Mouse (Mus musculus): ENCODE results near the gene Arrdc2. TPM values are rescaled to one million over a fixed set of nuclear protein-coding genes. Genes with fewer than 3 reads are reported as not detected.

Arrdc2 gene
- polyA plus RNA-seq, 1 experiment from 2014 or later: 2.4 TPM

- WGBS (ENCODE audit: insufficient replicate concordance): 87% methylated on average over 3 of the region's 3 CpGs
- H3K27ac ChIP-seq (ENCODE audit: low read depth, low read length): no peak overlapping the region
- no peaks in the 10 kb centered on the region for H3K36me3 ChIP-seq (ENCODE audit: control insufficient read depth, insufficient read depth, low read length)
- no peaks in the 10 kb centered on the region for H3K9me3 ChIP-seq (replicated peaks; ENCODE audit: control insufficient read depth, low read length)
- H3K4me3 ChIP-seq (ENCODE audit: low read depth, low read length): no peak overlapping the region
- H3K4me2 ChIP-seq: no peak overlapping the region
- ATAC-seq (replicated peaks; ENCODE audit: insufficient number of reproducible peaks, low FRiP score, low TSS enrichment): no peak
- H3K4me1 ChIP-seq (ENCODE audit: control insufficient read depth, insufficient read depth, low read length): no peaks in the 10 kb centered on the region
- H3K27me3 ChIP-seq (ENCODE audit: control insufficient read depth, insufficient read depth, low read length): peaks cover 21% of the 10 kb centered on the region
- no peak overlapping the region for H3K9ac ChIP-seq (ENCODE audit: low read depth, low read length)
Measured at GRCm38 (mm10) chr8:70849333-70849990, 9.9 kb upstream of the Arrdc2 start.

GRCm38 (mm10) chr8:70846371-70847154, 7.0 kb upstream of the Arrdc2 start:
- Histone ChIP-seq H3K4me3 (ENCODE audit: low read depth, low read length) (no peak overlapping the region), H3K4me2 (no peak overlapping the region), H3K9ac (ENCODE audit: low read depth, low read length) (no peak overlapping the region), H3K27me3 (ENCODE audit: control insufficient read depth, insufficient read depth, low read length) (peaks cover 33% of the 10 kb centered on the region), H3K27ac (ENCODE audit: low read depth, low read length) (no peak overlapping the region), H3K36me3 (ENCODE audit: control insufficient read depth, insufficient read depth, low read length) (no peaks in the 10 kb centered on the region), H3K4me1 (ENCODE audit: control insufficient read depth, insufficient read depth, low read length) (no peaks in the 10 kb centered on the region; the same call in 1 of the 2 replicates), H3K9me3 (replicated peaks; ENCODE audit: control insufficient read depth, low read length) (no peaks in the 10 kb centered on the region)
- WGBS (ENCODE audit: insufficient replicate concordance): 48% methylated on average over 15 of the region's 15 CpGs
- ATAC-seq (replicated peaks; ENCODE audit: insufficient number of reproducible peaks, low FRiP score, low TSS enrichment): no peak

GRCm38 (mm10) chr8:70845108-70845507, 5.6 kb upstream of the Arrdc2 start:
- 33% methylated on average over 5 of the region's 5 CpGs for WGBS (ENCODE audit: insufficient replicate concordance)
- Histone ChIP-seq H3K27me3 (ENCODE audit: control insufficient read depth, insufficient read depth, low read length) (peaks cover 31% of the 10 kb centered on the region), H3K4me2 (no peak overlapping the region), H3K27ac (ENCODE audit: low read depth, low read length) (no peak overlapping the region), H3K4me1 (ENCODE audit: control insufficient read depth, insufficient read depth, low read length) (no peaks in the 10 kb centered on the region; the same call in 1 of the 2 replicates), H3K36me3 (ENCODE audit: control insufficient read depth, insufficient read depth, low read length) (no peaks in the 10 kb centered on the region), H3K9me3 (replicated peaks; ENCODE audit: control insufficient read depth, low read length) (no peaks in the 10 kb centered on the region), H3K4me3 (ENCODE audit: low read depth, low read length) (no peak overlapping the region), H3K9ac (ENCODE audit: low read depth, low read length) (no peak overlapping the region)
- ATAC-seq (replicated peaks; ENCODE audit: insufficient number of reproducible peaks, low FRiP score, low TSS enrichment): no peak

GRCm38 (mm10) chr8:70844523-70844922, 5.0 kb upstream of the Arrdc2 start:
- Histone ChIP-seq H3K9ac (ENCODE audit: low read depth, low read length) (peak overlapping the region; percentile 60), H3K27ac (ENCODE audit: low read depth, low read length) (peak overlapping the region; percentile 76; the same call in 1 of the 2 replicates), H3K4me2 (no peak overlapping the region), H3K27me3 (ENCODE audit: control insufficient read depth, insufficient read depth, low read length) (peaks cover 30% of the 10 kb centered on the region), H3K9me3 (replicated peaks; ENCODE audit: control insufficient read depth, low read length) (no peaks in the 10 kb centered on the region), H3K4me1 (ENCODE audit: control insufficient read depth, insufficient read depth, low read length) (no peaks in the 10 kb centered on the region; the same call in 1 of the 2 replicates), H3K4me3 (ENCODE audit: low read depth, low read length) (no peak overlapping the region), H3K36me3 (ENCODE audit: control insufficient read depth, insufficient read depth, low read length) (no peaks in the 10 kb centered on the region)
- WGBS (ENCODE audit: insufficient replicate concordance): 2% methylated on average over 6 of the region's 6 CpGs
- ATAC-seq (replicated peaks; ENCODE audit: insufficient number of reproducible peaks, low FRiP score, low TSS enrichment): no peak

GRCm38 (mm10) chr8:70843941-70844340, 4.4 kb upstream of the Arrdc2 start:
- Histone ChIP-seq H3K4me3 (ENCODE audit: low read depth, low read length) (no peak overlapping the region), H3K27me3 (ENCODE audit: control insufficient read depth, insufficient read depth, low read length) (peaks cover 30% of the 10 kb centered on the region), H3K9me3 (replicated peaks; ENCODE audit: control insufficient read depth, low read length) (no peaks in the 10 kb centered on the region), H3K9ac (ENCODE audit: low read depth, low read length) (peak overlapping the region; percentile 60), H3K4me2 (no peak overlapping the region), H3K27ac (ENCODE audit: low read depth, low read length) (peak overlapping the region; percentile 76), H3K36me3 (ENCODE audit: control insufficient read depth, insufficient read depth, low read length) (no peaks in the 10 kb centered on the region), H3K4me1 (ENCODE audit: control insufficient read depth, insufficient read depth, low read length) (no peaks in the 10 kb centered on the region; the same call in 1 of the 2 replicates)
- WGBS (ENCODE audit: insufficient replicate concordance): 78% methylated on average over 8 of the region's 8 CpGs
- ATAC-seq (replicated peaks; ENCODE audit: insufficient number of reproducible peaks, low FRiP score, low TSS enrichment): no peak

DNA sequence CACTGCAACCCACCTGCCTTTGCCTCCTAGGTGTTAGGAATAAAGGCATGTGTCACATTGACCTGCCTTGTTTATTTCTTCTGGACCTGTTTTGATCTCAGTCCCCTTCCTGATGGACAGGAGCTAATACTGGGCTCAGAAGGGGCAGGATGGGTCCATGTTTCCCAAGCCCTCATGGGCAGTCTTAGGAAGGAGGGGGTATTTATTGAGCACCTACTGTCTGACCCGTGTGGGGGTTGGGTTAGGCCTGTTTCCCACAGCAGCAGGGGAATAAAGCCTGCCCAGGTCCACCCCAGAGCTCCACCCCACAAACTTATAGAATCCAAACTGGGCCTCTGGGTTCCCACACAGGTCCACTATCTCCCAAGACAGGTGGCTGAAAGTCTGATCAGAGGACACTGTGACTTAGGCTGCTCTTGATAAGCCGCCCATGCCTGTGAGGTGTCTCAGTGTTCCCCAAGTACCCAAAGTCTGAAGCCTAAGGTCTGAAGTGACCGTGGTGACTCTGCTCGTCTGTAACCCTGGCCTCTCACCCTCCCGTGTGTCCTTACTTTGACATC, 3.8 kb upstream of the Arrdc2 start:
- Histone ChIP-seq H3K9ac (ENCODE audit: low read depth, low read length) (peak overlapping the region; percentile 54; the same call in 1 of the 2 replicates), H3K36me3 (ENCODE audit: control insufficient read depth, insufficient read depth, low read length) (no peaks in the 10 kb centered on the region), H3K4me2 (peak overlapping the region; percentile 49), H3K4me3 (ENCODE audit: low read depth, low read length) (no peak overlapping the region), H3K27ac (ENCODE audit: low read depth, low read length) (peak overlapping the region; percentile 76), H3K4me1 (ENCODE audit: control insufficient read depth, insufficient read depth, low read length) (peaks cover 4% of the 10 kb centered on the region), H3K9me3 (replicated peaks; ENCODE audit: control insufficient read depth, low read length) (no peaks in the 10 kb centered on the region), H3K27me3 (ENCODE audit: control insufficient read depth, insufficient read depth, low read length) (peaks cover 26% of the 10 kb centered on the region)
- ATAC-seq (replicated peaks; ENCODE audit: insufficient number of reproducible peaks, low FRiP score, low TSS enrichment): peak; percentile 9; the same call in 1 of the 2 replicates
- WGBS (ENCODE audit: insufficient replicate concordance): 76% methylated on average over 5 of the region's 5 CpGs

DNA sequence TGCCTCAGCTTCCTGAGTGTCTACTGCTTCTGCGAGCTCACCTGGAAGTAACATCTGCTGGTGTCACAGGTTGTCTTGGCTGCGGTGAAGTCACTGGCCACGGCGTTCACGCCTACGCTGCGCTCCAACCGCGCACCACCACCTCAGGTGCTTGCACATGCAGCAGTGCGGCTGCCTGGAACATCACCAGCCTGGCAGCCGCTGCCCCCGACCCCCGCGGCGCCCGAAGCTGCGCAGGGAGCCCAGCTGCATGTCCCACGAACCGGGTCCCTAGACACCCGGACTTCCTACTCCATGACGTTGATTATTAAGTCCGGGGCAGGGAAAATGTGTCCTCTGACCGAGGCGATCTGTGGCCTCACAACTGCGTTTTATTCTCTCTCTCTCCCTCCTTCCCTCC, 3.0 kb upstream of the Arrdc2 start:
- H3K27ac ChIP-seq (ENCODE audit: low read depth, low read length): peak overlapping the region; percentile 76; the same call in 1 of the 2 replicates
- H3K4me1 ChIP-seq (ENCODE audit: control insufficient read depth, insufficient read depth, low read length): peaks cover 4% of the 10 kb centered on the region
- peak overlapping the region; percentile 22 for H3K9ac ChIP-seq (ENCODE audit: low read depth, low read length)
- ATAC-seq (replicated peaks; ENCODE audit: insufficient number of reproducible peaks, low FRiP score, low TSS enrichment): no peak
- H3K4me2 ChIP-seq: peak overlapping the region; percentile 49
- peaks cover 25% of the 10 kb centered on the region for H3K27me3 ChIP-seq (ENCODE audit: control insufficient read depth, insufficient read depth, low read length)
- H3K4me3 ChIP-seq (ENCODE audit: low read depth, low read length): no peak overlapping the region
- H3K36me3 ChIP-seq (ENCODE audit: control insufficient read depth, insufficient read depth, low read length): no peaks in the 10 kb centered on the region
- H3K9me3 ChIP-seq (replicated peaks; ENCODE audit: control insufficient read depth, low read length): no peaks in the 10 kb centered on the region
- WGBS (ENCODE audit: insufficient replicate concordance): 62% methylated on average over 25 of the region's 25 CpGs

GRCm38 (mm10) chr8:70841147-70842072, 1.9 kb upstream of the Arrdc2 start:
- no peak for ATAC-seq (replicated peaks; ENCODE audit: insufficient number of reproducible peaks, low FRiP score, low TSS enrichment)
- Histone ChIP-seq H3K4me3 (ENCODE audit: low read depth, low read length) (peak overlapping the region; percentile 25), H3K27ac (ENCODE audit: low read depth, low read length) (peak overlapping the region; percentile 76), H3K4me1 (ENCODE audit: control insufficient read depth, insufficient read depth, low read length) (peaks cover 4% of the 10 kb centered on the region), H3K9ac (ENCODE audit: low read depth, low read length) (peak overlapping the region; percentile 59), H3K27me3 (ENCODE audit: control insufficient read depth, insufficient read depth, low read length) (peaks cover 21% of the 10 kb centered on the region), H3K9me3 (replicated peaks; ENCODE audit: control insufficient read depth, low read length) (no peaks in the 10 kb centered on the region), H3K36me3 (ENCODE audit: control insufficient read depth, insufficient read depth, low read length) (no peaks in the 10 kb centered on the region), H3K4me2 (peak overlapping the region; percentile 49)
- 30% methylated on average over 22 of the region's 22 CpGs for WGBS (ENCODE audit: insufficient replicate concordance)
